Mouse (Mus musculus) heart, postnatal 10 days (tissue): ENCODE results near the gene Trmt10c. TPM values are rescaled to one million over a fixed set of nuclear protein-coding genes. Genes with fewer than 3 reads are reported as not detected.

Source experiments
- microRNA-seq, 2 experiments: library from miRNA; unstranded; fragments of <30 nt; microRNA quantifications; one replicate each; pipeline ENCODE4 v1.2.0; 2022
- total RNA-seq, 2 experiments: library from RNA; stranded (reverse); gene quantifications; 2 replicates each; pipeline ENCODE4 v1.2.3; 2021

Trmt10c gene
- total RNA-seq, 2 experiments from 2014 or later, result 11.7 to 12.5 TPM

Small RNA genes within 50 kb of the gene (microRNA-seq; reads per million reads assigned to microRNA genes)
- 0 reads per million in 2 experiments for gene Gm24047

Other genes starting within 250 kb of the Trmt10c start
- gene Nfkbiz, start 198.9 kb downstream of the Trmt10c start, total RNA-seq, result 1 to 10 TPM; 3.0 to 4.0 TPM
- under 1 TPM; 0.43 to 0.77 TPM for gene Nxpe3, start 142.5 kb downstream of the Trmt10c start, total RNA-seq
- 1 to 10 TPM; 4.9 to 6.6 TPM for gene Cep97, start 103.0 kb downstream of the Trmt10c start, total RNA-seq
- gene Rpl24, start 71.5 kb downstream of the Trmt10c start, total RNA-seq, result 100 to 1,000 TPM; 671 to 687 TPM
- 1 to 10 TPM; 9.0 to 9.6 TPM for gene Zbtb11, start 63.9 kb downstream of the Trmt10c start, total RNA-seq
- gene Pcnp, start 8.1 kb downstream of the Trmt10c start, total RNA-seq, result 10 to 100 TPM; 63.5 to 65.0 TPM
- 10 to 100 TPM; 19.8 to 21.6 TPM for gene Senp7, start 10.5 kb upstream of the Trmt10c start, total RNA-seq
- gene Impg2, start 166.5 kb upstream of the Trmt10c start, total RNA-seq, result under 1 TPM; 0.45 to 0.79 TPM